ENCODE assay signal across 8 mouse cellular contexts in the genomic region with DNA sequence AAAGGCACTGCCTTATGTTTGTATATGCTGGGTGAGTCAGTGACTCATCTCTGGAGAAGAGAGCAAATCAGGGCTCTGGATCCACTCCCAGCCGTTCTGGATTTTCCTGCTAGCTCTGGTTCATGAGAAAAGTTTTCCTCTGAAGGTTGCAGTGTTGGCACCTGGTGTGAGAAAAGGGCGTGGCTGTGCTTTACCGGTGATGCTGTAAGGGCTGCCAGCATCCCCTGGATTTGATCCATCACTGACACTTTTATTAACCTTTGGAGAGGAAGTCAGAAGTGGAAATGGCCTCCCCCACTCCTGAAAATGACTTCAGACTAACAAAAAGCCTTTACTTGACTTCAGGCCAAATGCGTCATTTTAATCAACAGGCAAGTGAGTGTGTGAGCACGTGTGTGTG. TPM values are rescaled to one million over a fixed set of nuclear protein-coding genes. Genes with fewer than 3 reads are reported as not detected.
DNase-seq lines count a peak whose midpoint lies in the region; ATAC-seq lines count a peak whose summit lies in the region.

No protein-coding gene starts in this region.

- intact Hi-C loops in gastrocnemius, postnatal 14 days (cut with DNase I; ENCODE audit: low total_unique reads), result loop anchor here (10.0 kb wide), 1 partner anchor 231 kb away; no protein-coding TSS in a partner anchor

- peak; percentile 13 to 14 for DNase-seq in kidney, adult 8-10 months
- no peak for DNase-seq in kidney, postnatal 4 days
- peak; percentile 91 for DNase-seq in NIH3T3 (ENCODE audit: low read depth)
- peak; percentile 64 for DNase-seq in gastrocnemius, postnatal 14 days
- DNase-seq in lung, postnatal 36 days, result peak; percentile 31
- DNase-seq in cerebellum, adult 18-20 months, result no peak
- no peak for DNase-seq in MN1 (ENCODE audit: low spot score)

- ATAC-seq in monocyte, adult 5-6 weeks (replicated peaks; ENCODE audit: insufficient number of reproducible peaks, low FRiP score, low TSS enrichment, poor library complexity, severe bottlenecking), result no peak

RNA-seq across cellular contexts. Expression of a gene that starts 37.2 kb away (rescaled TPM):
- 10 to 100 TPM; 10.3 to 11.7 TPM for total RNA-seq in gastrocnemius, postnatal 14 days (2021)
- 54.4 to 58.3 TPM (median 55.2 TPM) in 3 replicates for total RNA-seq in monocyte, adult 5-6 weeks (2017)

Comparison
In these comparisons a context has a peak if more than half of its experiments do, and no peak if none do; other contexts are left out.
1. DNase-seq: peak in kidney, adult 8-10 months (2 of 2), NIH3T3 (single experiment), gastrocnemius, postnatal 14 days (single experiment) and lung, postnatal 36 days (single experiment); none in kidney, postnatal 4 days (0 of 2), cerebellum, adult 18-20 months (0 of 2) and MN1 (single experiment).